Mouse (Mus musculus): ENCODE measurements around the gene Neu3.

GRCm38 (mm10) chr7:99813394-99813793 lies 14.8 kb downstream of the Neu3 start:
- TF ChIP-seq CTCF (IDR thresholded peaks at IDR 0.05; ENCODE audit: borderline replicate concordance, insufficient read depth, low read depth, low read length) (peak; percentile 57), POLR2A (IDR thresholded peaks at IDR 0.05; ENCODE audit: borderline replicate concordance, insufficient read depth, low read length) (no peak)
